In the genomic region with DNA sequence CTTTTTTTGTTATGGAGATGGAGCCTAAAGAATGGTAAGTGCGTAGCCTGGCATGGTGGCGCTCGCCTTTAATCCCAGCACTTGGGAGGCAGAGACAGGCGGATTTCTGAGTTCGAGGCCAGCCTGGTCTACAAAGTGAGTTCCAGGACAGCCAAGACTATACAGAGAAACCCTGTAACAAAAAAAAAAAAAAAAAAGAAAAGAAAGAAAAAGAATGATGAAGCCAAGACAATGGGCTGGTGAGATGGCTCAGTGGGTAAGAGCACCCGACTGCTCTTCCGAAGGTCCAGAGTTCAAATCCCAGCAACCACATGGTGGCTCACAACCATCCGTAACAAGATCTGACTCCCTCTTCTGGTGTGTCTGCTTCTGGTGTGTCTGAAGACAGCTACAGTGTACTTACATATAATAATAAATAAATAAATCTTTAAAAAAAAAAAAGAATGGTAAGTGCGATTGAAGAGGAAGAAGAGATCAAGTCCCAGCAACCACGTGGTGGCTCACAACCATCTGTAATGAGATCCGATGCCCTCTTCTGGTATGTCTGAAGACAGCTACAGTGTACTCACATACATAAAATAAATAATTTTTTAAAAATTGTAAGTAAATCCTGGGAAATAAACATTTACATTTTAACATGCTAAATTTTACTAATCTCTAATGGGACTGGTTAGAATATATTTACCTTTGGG, we compare ENCODE assay signal across 8 mouse cellular contexts. TPM values are rescaled to one million over a fixed set of nuclear protein-coding genes. Genes with fewer than 3 reads are reported as not detected.
DNase-seq lines count a peak whose midpoint lies in the region; ATAC-seq and TF ChIP-seq lines count a peak whose summit lies in the region.
"Not testable (repeated sequence)": the region's sequence is repeated elsewhere in the genome, so short reads cannot be mapped to it uniquely, and the experiment has no call there.
"Had no signal": no experiment of that assay in that cellular context is flagged by ENCODE, and none has a peak within 500 bp of the region (broad histone marks: within the 10 kb centered on the region; RNA-seq: fewer than 3 reads in every experiment).

No protein-coding gene starts in this region.

- not testable (repeated sequence) for H3K9me3 ChIP-seq in CH12.LX (replicated peaks; ENCODE audit: low read length); liver, embryonic 11.5 days (ENCODE audit: control insufficient read depth, low read length); liver, embryonic 13.5 days (replicated peaks); liver, embryonic 15.5 days (replicated peaks)

- not testable (repeated sequence) for TF ChIP-seq EP300 in CH12.LX (IDR thresholded peaks at IDR 0.05; ENCODE audit: low read length)

- not testable (repeated sequence) for TF ChIP-seq RAD21 in CH12.LX (IDR thresholded peaks at IDR 0.05; ENCODE audit: low read depth, low read length)

- not testable (repeated sequence) for H3K4me2 ChIP-seq in CH12.LX (ENCODE audit: insufficient read depth, low read depth, poor library complexity, severe bottlenecking); liver, embryonic 11.5 days; liver, embryonic 13.5 days; liver, embryonic 15.5 days

- dilution Hi-C loops in CH12.LX (cut with MboI; ENCODE audit: extremely low pct_ligation_motif_present, extremely low pct_unique_long_range_greater_than_20kb, low sequenced_read_pairs) = not testable (repeated sequence)

- not testable (repeated sequence) for H3K79me2 ChIP-seq in CH12.LX (replicated peaks; ENCODE audit: control insufficient read depth, extremely low read depth, insufficient read depth, poor library complexity, severe bottlenecking)

- not testable (repeated sequence) for H3K36me3 ChIP-seq in CH12.LX (replicated peaks in 1 of 2; ENCODE audit: control insufficient read depth in 1 of 2, insufficient read depth in 1 of 2, low read length in 1 of 2); liver, embryonic 11.5 days (ENCODE audit: control insufficient read depth, insufficient read depth, low read length); liver, embryonic 13.5 days; liver, embryonic 15.5 days (replicated peaks)

- not testable (repeated sequence) for ATAC-seq in liver, embryonic 11.5 days (replicated peaks; ENCODE audit: low FRiP score); liver, embryonic 13.5 days (ENCODE audit: low read depth); liver, embryonic 15.5 days (ENCODE audit: insufficient read depth)

- not testable (repeated sequence) for H3K27ac ChIP-seq in CH12.LX (ENCODE audit: insufficient read depth, low read depth)
- H3K27ac ChIP-seq in liver, embryonic 11.5 days (ENCODE audit: low read depth, low read length) = peak overlapping the region; percentile 61
- H3K27ac ChIP-seq in liver, embryonic 13.5 days = peak overlapping the region; percentile 77
- peak overlapping the region; percentile 73 for H3K27ac ChIP-seq in liver, embryonic 15.5 days (replicated peaks)

- peaks cover 3 to 23% of the 10 kb centered on the region in 2 experiments; a peak in 3 of 4 replicates for H3K4me1 ChIP-seq in CH12.LX (ENCODE audit: control insufficient read depth in 1 of 2, insufficient read depth in 2 of 2)
- H3K4me1 ChIP-seq in liver, embryonic 11.5 days (replicated peaks; ENCODE audit: control insufficient read depth, insufficient read depth, low read length) = peaks cover 39% of the 10 kb centered on the region
- peaks cover 65% of the 10 kb centered on the region for H3K4me1 ChIP-seq in liver, embryonic 13.5 days (replicated peaks)
- H3K4me1 ChIP-seq in liver, embryonic 15.5 days (replicated peaks) = peaks cover 63% of the 10 kb centered on the region

- not testable (repeated sequence) for DNase-seq in CH12.LX (ENCODE audit: extremely low read depth); liver, embryonic 11.5 days (ENCODE audit: low spot score); liver, embryonic 13.5 days
- peak; percentile 49 for DNase-seq in ES-CJ7 (ENCODE audit: low read depth, low spot score)
- peak; percentile 11 for DNase-seq in heart, adult 11 months
- peak; percentile 45 for DNase-seq in induced T-regulatory cell, adult 2 months (ENCODE audit: low read depth)

- in situ Hi-C loops in CH12.LX (cut with MboI; ENCODE audit: low pct_ligation_motif_present, low pct_unique_long_range_greater_than_20kb, low sequenced_read_pairs) = not testable (repeated sequence)

- TF ChIP-seq CTCF in CH12.LX (conservative IDR thresholded peaks at IDR 0.05 in 1 of 2, IDR thresholded peaks at IDR 0.05 in 1 of 2; ENCODE audit: low read depth in 2 of 2, low read length in 2 of 2) = 0 out of 4 replicates have a peak, but pooled peaks of 1 of the 2 experiments have one; percentile 3

- not testable (repeated sequence) for TF ChIP-seq POLR2A in CH12.LX (IDR thresholded peaks at IDR 0.05; ENCODE audit: low read depth, low read length)

- 85% methylated on average over 10 of the region's 11 CpGs for WGBS in liver, embryonic 11.5 days
- 79% methylated on average over 11 of the region's 11 CpGs for WGBS in liver, embryonic 13.5 days (ENCODE audit: insufficient replicate concordance)
- WGBS in liver, embryonic 15.5 days (ENCODE audit: insufficient replicate concordance) = 76% methylated on average over 11 of the region's 11 CpGs

- not testable (repeated sequence) for H3K27me3 ChIP-seq in CH12.LX (replicated peaks); liver, embryonic 11.5 days (replicated peaks; ENCODE audit: control insufficient read depth, insufficient read depth, low read length); liver, embryonic 13.5 days; liver, embryonic 15.5 days

- H3K4me3 ChIP-seq in CH12.LX (replicated peaks in 1 of 3; ENCODE audit: low read depth in 2 of 3, low read length in 2 of 3, poor library complexity in 1 of 3); liver, embryonic 11.5 days (ENCODE audit: low read depth, low read length); liver, embryonic 13.5 days (replicated peaks); liver, embryonic 15.5 days (replicated peaks): not testable (repeated sequence)

- not testable (repeated sequence) for H3K9ac ChIP-seq in CH12.LX (ENCODE audit: insufficient read depth, low read depth); liver, embryonic 11.5 days (ENCODE audit: low read depth, low read length); liver, embryonic 15.5 days
- H3K9ac ChIP-seq in liver, embryonic 13.5 days = 0 out of 2 replicates have a peak overlapping the region, but pooled peaks have one; percentile 33

TF ChIP-seq in CH12.LX, 34 proteins besides CTCF, POLR2A, EP300 and RAD21:
- TF ChIP-seq MYC (IDR thresholded peaks at IDR 0.05; ENCODE audit: low read depth, low read length) = 0 out of 2 replicates have a peak, but pooled peaks have one; percentile 16

RNA-seq across cellular contexts. Expression of a gene that starts 4.8 kb away (rescaled TPM):
- total RNA-seq in CH12.LX (2012; rRNA removed) (67.2 and 68.7 TPM in 2 replicates), CH12.LX (2014; rRNA removed) (49.8 and 51.8 TPM in 2 replicates)
- 50.1 and 58.1 TPM in 2 replicates for polyA plus RNA-seq in CH12.LX (2012; ENCODE audit: insufficient read length, low read depth)
- polyA plus RNA-seq in liver, embryonic 11.5 days (2014; fragmentation: Nextera tagmentation; extraction: Ambion mirVana) = 28.4 and 31.3 TPM in 2 replicates
- 24.6 and 25.8 TPM in 2 replicates for polyA plus RNA-seq in liver, embryonic 13.5 days (2015; fragmentation: Nextera tagmentation; extraction: Ambion mirVana)
- polyA plus RNA-seq in liver, embryonic 15.5 days (2015; fragmentation: Nextera tagmentation; extraction: Ambion mirVana) = 23.4 and 23.6 TPM in 2 replicates

RNA-seq across cellular contexts. Expression of a gene that starts 22.1 kb away (rescaled TPM):
- 1.4 and 1.7 TPM in 2 replicates for total RNA-seq in CH12.LX (2012; rRNA removed)
- total RNA-seq in CH12.LX (2014; rRNA removed) = 1.8 TPM in 2 replicates
- 2.3 TPM in 2 replicates for polyA plus RNA-seq in CH12.LX (2012; ENCODE audit: insufficient read length, low read depth)
- polyA plus RNA-seq in liver, embryonic 11.5 days (2014; fragmentation: Nextera tagmentation; extraction: Ambion mirVana) = 3.3 and 3.8 TPM in 2 replicates
- polyA plus RNA-seq in liver, embryonic 13.5 days (2015; fragmentation: Nextera tagmentation; extraction: Ambion mirVana) = 0.70 and 0.74 TPM in 2 replicates
- 0.23 and 0.30 TPM in 2 replicates for polyA plus RNA-seq in liver, embryonic 15.5 days (2015; fragmentation: Nextera tagmentation; extraction: Ambion mirVana)
- polyA plus RNA-seq: CD4-positive, CD25-positive, alpha-beta regulatory T cell, adult 4 months had no signal
